Mouse (Mus musculus) erythroblast, embryonic 14.5 days (primary cell): ENCODE measurements around the gene Rbm20.

Experiments used
- GATA1 ChIP-seq: IDR thresholded peaks from 2 replicates; pipeline ENCODE4 v1.6.1; 2012; ENCODE audit warnings: low read length, inconsistent platforms, mixed read lengths
- TAL1 ChIP-seq: IDR thresholded peaks from 3 replicates; pipeline ENCODE4 v1.6.1; 2012; ENCODE audit warnings: low read length, inconsistent platforms, mixed read lengths

DNA sequence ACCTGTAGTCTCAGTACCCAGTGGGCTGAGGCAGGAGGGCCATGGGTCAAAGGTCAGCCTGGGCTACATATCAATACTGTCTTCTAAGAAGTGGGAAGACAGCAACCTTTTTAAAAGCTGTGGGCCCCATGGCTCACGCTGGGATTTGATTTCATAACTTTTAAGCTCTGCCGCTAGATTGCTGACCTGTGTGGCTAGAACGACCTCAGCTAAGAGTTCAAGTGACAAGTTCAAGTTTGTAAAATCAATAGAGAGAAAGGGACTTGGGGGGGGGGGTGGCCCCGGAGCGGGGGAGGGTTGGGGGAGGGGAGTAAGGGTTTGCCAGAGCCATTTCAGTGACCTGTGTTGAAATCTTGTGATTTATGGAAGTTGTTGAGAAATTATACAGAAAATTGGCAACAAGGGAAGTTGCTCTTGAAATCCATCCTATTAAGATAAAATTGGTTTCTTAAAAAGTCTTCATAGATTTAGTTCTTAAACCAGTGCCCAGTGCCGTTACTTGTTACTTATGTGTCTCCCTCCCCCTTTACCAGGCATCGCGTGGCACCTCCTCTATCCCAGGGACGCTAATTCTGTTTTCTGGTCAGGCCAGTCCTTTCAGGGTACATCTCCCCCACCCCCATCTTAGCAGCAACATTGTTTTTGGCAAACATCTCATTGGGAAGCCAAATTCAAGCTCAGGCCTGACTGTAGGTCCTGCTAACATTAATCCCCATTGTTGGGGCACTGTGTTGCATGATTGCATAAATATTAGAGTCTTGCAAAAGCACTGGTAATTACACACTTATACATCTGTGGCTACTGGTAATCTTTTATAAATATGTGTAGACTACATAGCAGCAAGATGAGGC is 103.9 kb downstream of the Rbm20 start:
- TF ChIP-seq GATA1 (no peak), TAL1 (no peak)
